In the genomic region with DNA sequence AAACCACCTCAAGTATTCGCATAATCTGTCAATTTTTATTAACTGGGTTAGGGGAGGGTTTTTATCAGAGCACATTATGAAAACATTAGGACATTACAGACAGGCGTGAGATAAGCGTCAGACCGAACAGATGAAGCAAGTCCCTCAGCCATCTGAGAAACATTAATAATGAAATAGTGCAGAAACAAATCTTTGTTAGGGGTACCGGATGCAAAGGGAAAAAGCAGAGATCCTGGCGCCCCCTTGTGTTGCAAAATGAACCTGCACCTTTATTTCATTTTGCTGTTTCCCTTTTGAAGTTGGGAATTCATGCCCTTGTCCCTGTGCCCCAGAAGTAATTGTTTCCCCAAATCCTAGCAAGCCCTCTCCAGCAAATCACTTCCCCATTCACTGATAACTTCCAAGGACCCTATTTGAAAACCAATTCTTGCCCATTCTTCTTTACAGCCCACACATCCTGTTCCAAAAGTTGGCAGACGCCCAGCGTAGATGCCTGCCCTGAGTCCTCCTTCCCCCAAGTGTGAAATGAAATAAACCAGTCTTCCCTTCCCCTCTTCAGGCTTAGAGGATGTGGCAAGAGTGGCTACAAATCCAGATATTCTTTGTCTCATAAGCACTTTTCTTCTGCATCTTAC, we compare ENCODE assay signal across 8 mouse cellular contexts.
DNase-seq lines count a peak whose midpoint lies in the region.

No protein-coding gene starts in this region.

- peak; percentile 26 to 79 for DNase-seq in adrenal gland, adult (ENCODE audit: inconsistent age in 2 of 2, low spot score in 1 of 2)
- DNase-seq in adrenal gland, adult 8-10 months: no peak
- DNase-seq in left cerebral cortex, adult 18-20 months (ENCODE audit: low spot score in 2 of 2): peak; percentile 48 to 58
- no peak for DNase-seq in left cerebral cortex, postnatal 10 days (ENCODE audit: extremely low spot score in 1 of 2, low spot score in 2 of 2)
- peak; percentile 48 for DNase-seq in ZHBTc4 (ENCODE audit: low read depth, low spot score)
- DNase-seq in gastrocnemius, postnatal 14 days: peak; percentile 37
- DNase-seq in left cerebral cortex, postnatal 14 days (ENCODE audit: low spot score in 2 of 2): peak; percentile 51 to 76
- DNase-seq in retina, embryonic 14.5 days (ENCODE audit: low spot score): peak; percentile 88

- intact Hi-C loops in left cerebral cortex, postnatal 10 days (cut with DNase I): loop anchor here (5.0 kb wide), 1 partner anchor 230 kb away; no protein-coding TSS in a partner anchor
- intact Hi-C loops in gastrocnemius, postnatal 14 days (cut with DNase I; ENCODE audit: low total_unique reads): loop anchor here (5.0 kb wide), 1 partner anchor 155 kb away; no protein-coding TSS in a partner anchor
- intact Hi-C loops in left cerebral cortex, postnatal 14 days (cut with DNase I): loop anchor here (1.0 to 5.0 kb wide), 2 partner anchors 65 to 231 kb away; no protein-coding TSS in a partner anchor

Comparison
In these comparisons a context has a peak if more than half of its experiments do, and no peak if none do; other contexts are left out.
1. DNase-seq: peak in adrenal gland, adult (2 of 2), left cerebral cortex, adult 18-20 months (2 of 2), ZHBTc4 (single experiment), gastrocnemius, postnatal 14 days (single experiment), left cerebral cortex, postnatal 14 days (2 of 2) and retina, embryonic 14.5 days (single experiment); none in adrenal gland, adult 8-10 months (single experiment) and left cerebral cortex, postnatal 10 days (0 of 2).